Mouse (Mus musculus) neural tube, embryonic 10.5 days (tissue): ENCODE measurements around the gene Gm11037.

Experiments
- DNase-seq: peaks from one replicate; pipeline ENCODE4 v3.0.0-alpha.2; 2017; ENCODE audit warnings: low spot score; ENCODE audit errors: extremely low spot score

Gm11037 gene

GRCm38 (mm10) chr2:131128636-131129157 is 4.6 kb upstream of the Gm11037 start:
- DNase-seq = no peak

- no peak for DNase-seq
These were observed 3.5 kb upstream of the Gm11037 start for GRCm38 (mm10) chr2:131129836-131130235.

GRCm38 (mm10) chr2:131130849-131131248 is 2.4 kb upstream of the Gm11037 start:
- DNase-seq = no peak

- no peak for DNase-seq
These were observed 997 bp upstream of the Gm11037 start for GRCm38 (mm10) chr2:131132111-131132888.

GRCm38 (mm10) chr2:131134381-131134780 is 1.1 kb downstream of the Gm11037 start:
- no peak for DNase-seq

- no peak for DNase-seq
These were observed 1.6 kb downstream of the Gm11037 start for GRCm38 (mm10) chr2:131134826-131135400.

- no peak for DNase-seq
These were observed 2.3 kb downstream of the Gm11037 start for GRCm38 (mm10) chr2:131135521-131136139.

- no peak for DNase-seq
These were observed 5.0 kb downstream of the Gm11037 start for GRCm38 (mm10) chr2:131138296-131138695.

- DNase-seq = no peak
These were observed 5.5 kb downstream of the Gm11037 start for GRCm38 (mm10) chr2:131138760-131139159.

- no peak for DNase-seq
These were observed 6.0 kb downstream of the Gm11037 start for GRCm38 (mm10) chr2:131139287-131139686.

GRCm38 (mm10) chr2:131139886-131140532 is 6.7 kb downstream of the Gm11037 start:
- DNase-seq = no peak

GRCm38 (mm10) chr2:131140533-131140905 is 7.2 kb downstream of the Gm11037 start:
- no peak for DNase-seq

- DNase-seq = no peak
These were observed 8.2 kb downstream of the Gm11037 start for GRCm38 (mm10) chr2:131141336-131141986.

- peak; percentile 78 for DNase-seq
These were observed 9.3 kb downstream of the Gm11037 start for GRCm38 (mm10) chr2:131142592-131142991.

GRCm38 (mm10) chr2:131143007-131143780 is 9.9 kb downstream of the Gm11037 start:
- no peak for DNase-seq

GRCm38 (mm10) chr2:131145121-131145520 is 11.8 kb downstream of the Gm11037 start:
- no peak for DNase-seq

- no peak for DNase-seq
These were observed 12.2 kb downstream of the Gm11037 start for GRCm38 (mm10) chr2:131145536-131145935.

- no peak for DNase-seq
These were observed 13.1 kb downstream of the Gm11037 start for GRCm38 (mm10) chr2:131146193-131147042.

GRCm38 (mm10) chr2:131147043-131147365 is 13.7 kb downstream of the Gm11037 start:
- DNase-seq = no peak
